Mouse (Mus musculus): ENCODE measurements around the gene Fads2.

Fads2 gene

GRCm38 (mm10) chr19:10102054-10102700 lies 631 bp upstream of the Fads2 start:
- no peak for DNase-seq (ENCODE audit: low read depth in 2 of 2, low spot score in 2 of 2)

GRCm38 (mm10) chr19:10100631-10101071 lies 895 bp downstream of the Fads2 start:
- peak in 1 of 2 experiments; percentile 14 for DNase-seq (ENCODE audit: low read depth in 2 of 2, low spot score in 2 of 2)

- DNase-seq (ENCODE audit: low read depth in 2 of 2, low spot score in 2 of 2), result no peak
These were observed 3.7 kb downstream of the Fads2 start for GRCm38 (mm10) chr19:10097826-10098225.

- DNase-seq (ENCODE audit: low read depth in 2 of 2, low spot score in 2 of 2), result no peak
These were observed 5.1 kb downstream of the Fads2 start for GRCm38 (mm10) chr19:10096371-10096876.

- no peak for DNase-seq (ENCODE audit: low read depth in 2 of 2, low spot score in 2 of 2)
These were observed 6.9 kb downstream of the Fads2 start for GRCm38 (mm10) chr19:10094695-10095094.

GRCm38 (mm10) chr19:10093829-10094228 lies 7.7 kb downstream of the Fads2 start:
- DNase-seq (ENCODE audit: low read depth in 2 of 2, low spot score in 2 of 2), result no peak

- no peak for DNase-seq (ENCODE audit: low read depth in 2 of 2, low spot score in 2 of 2)
These were observed 14.6 kb downstream of the Fads2 start for GRCm38 (mm10) chr19:10086976-10087375.

- DNase-seq (ENCODE audit: low read depth in 2 of 2, low spot score in 2 of 2), result no peak
These were observed 16.1 kb downstream of the Fads2 start for GRCm38 (mm10) chr19:10085454-10085853.

GRCm38 (mm10) chr19:10082105-10082504 lies 19.4 kb downstream of the Fads2 start:
- no peak for DNase-seq (ENCODE audit: low read depth in 2 of 2, low spot score in 2 of 2)

- no peak for DNase-seq (ENCODE audit: low read depth in 2 of 2, low spot score in 2 of 2)
These were observed 21.2 kb downstream of the Fads2 start for GRCm38 (mm10) chr19:10080384-10080783.

- DNase-seq (ENCODE audit: low read depth in 2 of 2, low spot score in 2 of 2), result no peak
These were observed 23.2 kb downstream of the Fads2 start for GRCm38 (mm10) chr19:10078392-10078791.

- no peak for DNase-seq (ENCODE audit: low read depth in 2 of 2, low spot score in 2 of 2)
These were observed 28.4 kb downstream of the Fads2 start for GRCm38 (mm10) chr19:10073145-10073544.

- DNase-seq (ENCODE audit: low read depth in 2 of 2, low spot score in 2 of 2), result no peak
These were observed 29.7 kb downstream of the Fads2 start for GRCm38 (mm10) chr19:10071892-10072291.

- no peak for DNase-seq (ENCODE audit: low read depth in 2 of 2, low spot score in 2 of 2)
These were observed 30.4 kb downstream of the Fads2 start for GRCm38 (mm10) chr19:10071166-10071565.

- DNase-seq (ENCODE audit: low read depth in 2 of 2, low spot score in 2 of 2), result no peak
These were observed 31.2 kb downstream of the Fads2 start for GRCm38 (mm10) chr19:10070186-10070980.

- no peak for DNase-seq (ENCODE audit: low read depth in 2 of 2, low spot score in 2 of 2)
These were observed 33.8 kb downstream of the Fads2 start for GRCm38 (mm10) chr19:10067701-10068100.

- DNase-seq (ENCODE audit: low read depth in 2 of 2, low spot score in 2 of 2), result no peak
These were observed 35.0 kb downstream of the Fads2 start for GRCm38 (mm10) chr19:10066502-10066901.

GRCm38 (mm10) chr19:10066189-10066500 lies 35.4 kb downstream of the Fads2 start:
- no peak for DNase-seq (ENCODE audit: low read depth in 2 of 2, low spot score in 2 of 2)

- no peak for DNase-seq (ENCODE audit: low read depth in 2 of 2, low spot score in 2 of 2)
These were observed 35.9 kb downstream of the Fads2 start for GRCm38 (mm10) chr19:10065465-10066188.

- no peak for DNase-seq (ENCODE audit: low read depth in 2 of 2, low spot score in 2 of 2)
These were observed 37.2 kb downstream of the Fads2 start for GRCm38 (mm10) chr19:10064173-10065012.

GRCm38 (mm10) chr19:10062862-10063261 lies 38.7 kb downstream of the Fads2 start:
- DNase-seq (ENCODE audit: low read depth in 2 of 2, low spot score in 2 of 2), result no peak

Data from CD8-positive naive resting alpha-beta T cell, adult 2 months (primary cell).